Comparison of ENCODE assay signal across 27 mouse cellular contexts in the genomic region with DNA sequence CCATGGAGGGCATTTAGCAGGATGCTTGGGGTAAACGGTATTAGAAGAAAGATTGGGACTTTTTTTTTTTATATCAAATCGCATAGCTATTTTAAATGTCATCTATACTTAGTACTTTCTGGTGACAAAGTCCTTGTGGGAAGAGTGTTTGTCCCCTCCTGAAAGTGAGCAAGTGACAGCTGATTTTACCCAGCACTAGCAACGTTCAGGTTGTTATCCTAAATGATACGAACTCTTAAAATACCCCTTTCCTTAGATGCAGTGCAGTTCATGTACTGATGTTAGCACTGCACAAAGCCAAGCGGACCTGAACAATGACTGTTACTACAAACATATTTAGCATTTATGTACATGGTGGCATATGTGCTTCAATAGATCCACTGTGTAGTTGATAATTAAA. TPM values are rescaled to one million over a fixed set of nuclear protein-coding genes. Genes with fewer than 3 reads are reported as not detected.
DNase-seq lines count a peak whose midpoint lies in the region; ATAC-seq and TF ChIP-seq lines count a peak whose summit lies in the region.
"Had no signal": no experiment of that assay in that cellular context is flagged by ENCODE, and none has a peak within 500 bp of the region (broad histone marks: within the 10 kb centered on the region; RNA-seq: fewer than 3 reads in every experiment).

No protein-coding gene starts in this region.

- no peaks in the 10 kb centered on the region for H3K27me3 ChIP-seq in heart, embryonic 11.5 days (ENCODE audit: control insufficient read depth, insufficient read depth, low read length)
- H3K27me3 ChIP-seq in heart, embryonic 14.5 days (ENCODE audit: control insufficient read depth, insufficient read depth, low read length): no peaks in the 10 kb centered on the region
- H3K27me3 ChIP-seq in heart, postnatal 0 days (ENCODE audit: control insufficient read depth, insufficient read depth, low read length): no peaks in the 10 kb centered on the region

- peak; percentile 88 for TF ChIP-seq EP300 in heart, postnatal 0 days (IDR thresholded peaks at IDR 0.05; ENCODE audit: low read depth)

- 42% methylated on average over 5 of the region's 5 CpGs for WGBS in heart, embryonic 11.5 days (ENCODE audit: insufficient replicate concordance)
- 27% methylated on average over 5 of the region's 5 CpGs for WGBS in heart, embryonic 14.5 days
- WGBS in heart, postnatal 0 days: 33% methylated on average over 5 of the region's 5 CpGs

- peak overlapping the region; percentile 63 for H3K27ac ChIP-seq in heart, embryonic 11.5 days (ENCODE audit: low read depth, low read length)
- peak overlapping the region; percentile 63 to 89; a peak in 3 of 4 replicates for H3K27ac ChIP-seq in heart, embryonic 14.5 days (replicated peaks in 1 of 2; ENCODE audit: control insufficient read depth in 1 of 2, insufficient read depth in 1 of 2, low read depth in 2 of 2, low read length in 2 of 2)
- H3K27ac ChIP-seq in heart, postnatal 0 days (ENCODE audit: low read depth): peak overlapping the region; percentile 96
- H3K27ac ChIP-seq: embryonic facial prominence, embryonic 10.5 days; embryonic facial prominence, embryonic 13.5 days; forebrain, embryonic 12.5 days; forebrain, embryonic 15.5 days; hindbrain, embryonic 10.5 days; hindbrain, embryonic 14.5 days; hindbrain, postnatal 0 days had no signal

- H3K4me3 ChIP-seq in heart, embryonic 11.5 days (ENCODE audit: low read depth, low read length): no peak overlapping the region
- no peak overlapping the region for H3K4me3 ChIP-seq in heart, embryonic 14.5 days (ENCODE audit: control insufficient read depth in 1 of 2, insufficient read depth in 1 of 2, low read depth in 1 of 2, low read length in 2 of 2)
- no peak overlapping the region for H3K4me3 ChIP-seq in heart, postnatal 0 days (ENCODE audit: low read depth, low read length)
- H3K4me3 ChIP-seq: embryonic facial prominence, embryonic 10.5 days; embryonic facial prominence, embryonic 13.5 days; erythroblast, embryonic 14.5 days; forebrain, embryonic 12.5 days; forebrain, embryonic 15.5 days; hindbrain, embryonic 10.5 days had no signal

- no peak overlapping the region for H3K4me2 ChIP-seq in heart, embryonic 11.5 days
- no peak overlapping the region for H3K4me2 ChIP-seq in heart, embryonic 14.5 days (ENCODE audit: low read length)
- no peak overlapping the region for H3K4me2 ChIP-seq in heart, postnatal 0 days (ENCODE audit: low read depth, low read length)
- H3K4me2 ChIP-seq: embryonic facial prominence, embryonic 13.5 days; forebrain, embryonic 12.5 days; forebrain, embryonic 15.5 days; hindbrain, embryonic 14.5 days had no signal

- no peak overlapping the region for H3K9ac ChIP-seq in heart, embryonic 11.5 days (ENCODE audit: low read depth, low read length)
- H3K9ac ChIP-seq in heart, embryonic 14.5 days (ENCODE audit: low read length): no peak overlapping the region
- no peak overlapping the region for H3K9ac ChIP-seq in heart, postnatal 0 days (replicated peaks; ENCODE audit: low read depth, low read length)
- H3K9ac ChIP-seq: embryonic facial prominence, embryonic 13.5 days; forebrain, embryonic 12.5 days; forebrain, embryonic 15.5 days; hindbrain, embryonic 14.5 days had no signal

- no peak for TF ChIP-seq CTCF in heart, postnatal 0 days (IDR thresholded peaks at IDR 0.05; ENCODE audit: low read depth)

- H3K4me1 ChIP-seq in heart, embryonic 11.5 days (ENCODE audit: control insufficient read depth, insufficient read depth, low read length): peaks cover 27% of the 10 kb centered on the region
- peaks cover 37 to 46% of the 10 kb centered on the region in 2 experiments for H3K4me1 ChIP-seq in heart, embryonic 14.5 days (ENCODE audit: control insufficient read depth in 2 of 2, insufficient read depth in 2 of 2, low read length in 2 of 2)
- H3K4me1 ChIP-seq in heart, postnatal 0 days (ENCODE audit: control insufficient read depth, insufficient read depth): peaks cover 44% of the 10 kb centered on the region

- ATAC-seq in heart, embryonic 11.5 days (replicated peaks; ENCODE audit: insufficient number of reproducible peaks, low FRiP score, low TSS enrichment): no peak
- ATAC-seq in heart, embryonic 14.5 days (ENCODE audit: insufficient number of reproducible peaks, insufficient read depth, low FRiP score, low read depth): 0 out of 2 replicates have a peak, but pooled peaks have one; percentile 2
- ATAC-seq in heart, postnatal 0 days (ENCODE audit: insufficient read depth, low read depth): peak; percentile 74
- ATAC-seq: CD4-positive, CD25-positive, alpha-beta regulatory T cell, adult 4 months; forebrain, embryonic 15.5 days; hindbrain, postnatal 0 days; inflammation-experienced regulatory T-cells, adult 6 months; intestine, embryonic 16.5 days had no signal

- no peak for DNase-seq in heart, postnatal 36 days
- DNase-seq in heart, adult 11 months: no peak
- peak; percentile 89 for DNase-seq in heart, postnatal 0 days (ENCODE audit: low spot score)
- no peak for DNase-seq in gastrocnemius, postnatal 4 days (ENCODE audit: low spot score in 2 of 2)
- DNase-seq: adrenal gland, adult 2 months; adrenal gland, postnatal 14 days; cerebellum, adult 11 months; cerebellum, adult 2 months; cerebellum, postnatal 10 days; cerebellum, postnatal 36 days; embryo, embryonic 11 days; gastrocnemius, postnatal 25 days; kidney, adult 18-20 months; kidney, adult 9 months had no signal

- no peaks in the 10 kb centered on the region for H3K9me3 ChIP-seq in heart, embryonic 11.5 days (replicated peaks; ENCODE audit: control insufficient read depth, low read length)
- H3K9me3 ChIP-seq in heart, embryonic 14.5 days (ENCODE audit: control insufficient read depth, low read length): no peaks in the 10 kb centered on the region
- no peaks in the 10 kb centered on the region for H3K9me3 ChIP-seq in heart, postnatal 0 days (replicated peaks; ENCODE audit: control insufficient read depth, low read length)
- H3K9me3 ChIP-seq: embryonic facial prominence, embryonic 10.5 days; embryonic facial prominence, embryonic 13.5 days; forebrain, embryonic 12.5 days; forebrain, embryonic 15.5 days; hindbrain, embryonic 10.5 days had no signal

- intact Hi-C loops in heart, postnatal 36 days (cut with DNase I): no loop called here

- no peaks in the 10 kb centered on the region for H3K36me3 ChIP-seq in heart, embryonic 11.5 days (ENCODE audit: control insufficient read depth, insufficient read depth, low read length)
- no peaks in the 10 kb centered on the region for H3K36me3 ChIP-seq in heart, embryonic 14.5 days (ENCODE audit: control insufficient read depth, insufficient read depth, low read length)
- H3K36me3 ChIP-seq in heart, postnatal 0 days (replicated peaks; ENCODE audit: control insufficient read depth, insufficient read depth, low read length): no peaks in the 10 kb centered on the region
- H3K36me3 ChIP-seq: embryonic facial prominence, embryonic 10.5 days; embryonic facial prominence, embryonic 13.5 days; forebrain, embryonic 12.5 days; forebrain, embryonic 15.5 days; hindbrain, embryonic 10.5 days had no signal

RNA-seq across cellular contexts. Expression of gene Syde2, which starts 20.9 kb away (rescaled TPM):
- polyA plus RNA-seq in heart, embryonic 11.5 days (2014; fragmentation: Nextera tagmentation; extraction: Ambion mirVana): 5.3 and 5.8 TPM in 2 replicates
- 10 to 100 TPM; 13.8 to 18.6 TPM for total RNA-seq in heart, postnatal 36 days (2021)
- polyA plus RNA-seq in heart, embryonic 14.5 days (2014; fragmentation: Nextera tagmentation; extraction: Ambion mirVana): 12.7 and 12.8 TPM in 2 replicates
- 42.0 and 47.1 TPM in 2 replicates for total RNA-seq in heart, postnatal 0 days (2014; rRNA removed; ENCODE audit: low replicate concordance)
- polyA plus RNA-seq in heart, postnatal 0 days (2015; fragmentation: Nextera tagmentation; extraction: Ambion mirVana): 10.1 and 10.5 TPM in 2 replicates
- total RNA-seq in gastrocnemius, postnatal 4 days (2021): 1 to 10 TPM; 4.8 to 5.0 TPM
- polyA plus RNA-seq: CD4-positive, CD25-positive, alpha-beta regulatory T cell, adult 4 months; erythroblast, embryonic 14.5 days had no signal

RNA-seq across cellular contexts. Expression of gene 2410004B18Rik, which starts 29.0 kb away (rescaled TPM):
- 44.0 and 47.1 TPM in 2 replicates for polyA plus RNA-seq in heart, embryonic 11.5 days (2014; fragmentation: Nextera tagmentation; extraction: Ambion mirVana)
- total RNA-seq in heart, postnatal 36 days (2021): 10 to 100 TPM; 16.0 to 16.6 TPM
- 36.9 and 43.1 TPM in 2 replicates for polyA plus RNA-seq in heart, embryonic 14.5 days (2014; fragmentation: Nextera tagmentation; extraction: Ambion mirVana)
- total RNA-seq in heart, postnatal 0 days (2014; rRNA removed; ENCODE audit: low replicate concordance): 9.1 and 12.3 TPM in 2 replicates
- 35.9 and 37.6 TPM in 2 replicates for polyA plus RNA-seq in heart, postnatal 0 days (2015; fragmentation: Nextera tagmentation; extraction: Ambion mirVana)
- total RNA-seq in gastrocnemius, postnatal 4 days (2021): 10 to 100 TPM; 15.0 to 22.4 TPM

RNA-seq across cellular contexts. Expression of gene Bcl10, which starts 44.2 kb away (rescaled TPM):
- 45.9 and 46.4 TPM in 2 replicates for polyA plus RNA-seq in heart, embryonic 11.5 days (2014; fragmentation: Nextera tagmentation; extraction: Ambion mirVana)
- total RNA-seq in heart, postnatal 36 days (2021): 10 to 100 TPM; 18.2 to 19.6 TPM
- 40.2 and 44.0 TPM in 2 replicates for polyA plus RNA-seq in heart, embryonic 14.5 days (2014; fragmentation: Nextera tagmentation; extraction: Ambion mirVana)
- total RNA-seq in heart, postnatal 0 days (2014; rRNA removed; ENCODE audit: low replicate concordance): 16.1 and 48.3 TPM in 2 replicates
- polyA plus RNA-seq in heart, postnatal 0 days (2015; fragmentation: Nextera tagmentation; extraction: Ambion mirVana): 32.7 and 35.1 TPM in 2 replicates
- total RNA-seq in gastrocnemius, postnatal 4 days (2021): 10 to 100 TPM; 23.7 to 26.8 TPM
